Mouse (Mus musculus): ENCODE results near the gene Prickle2.

The Prickle2 gene

GRCm38 (mm10) chr6:92441205-92441604, 264.8 kb downstream of the Prickle2 start:
- WGBS: 69% methylated on average over 3 of the region's 3 CpGs

- WGBS: 82% methylated on average over 3 of the region's 3 CpGs
Observed at GRCm38 (mm10) chr6:92440251-92440650, 265.7 kb downstream of the Prickle2 start.

- 77% methylated on average over 5 of the region's 5 CpGs for WGBS
Observed at GRCm38 (mm10) chr6:92432146-92432545, 273.8 kb downstream of the Prickle2 start.

- 47% methylated on average over 7 of the region's 7 CpGs for WGBS
Observed at GRCm38 (mm10) chr6:92427406-92428171, 278.4 kb downstream of the Prickle2 start.

- 52% methylated on average over 8 of the region's 8 CpGs for WGBS
Observed at GRCm38 (mm10) chr6:92425901-92426300, 280.1 kb downstream of the Prickle2 start.

GRCm38 (mm10) chr6:92425476-92425875, 280.5 kb downstream of the Prickle2 start:
- WGBS: 61% methylated on average over 7 of the region's 7 CpGs

- WGBS: 49% methylated on average over 3 of the region's 3 CpGs
Observed at GRCm38 (mm10) chr6:92424991-92425390, 281.0 kb downstream of the Prickle2 start.

- 41% methylated on average over 11 of the region's 11 CpGs for WGBS
Observed at GRCm38 (mm10) chr6:92422286-92422685, 283.7 kb downstream of the Prickle2 start.

GRCm38 (mm10) chr6:92420106-92420505, 285.8 kb downstream of the Prickle2 start:
- 67% methylated on average over 12 of the region's 12 CpGs for whole genome bisulfite sequencing

GRCm38 (mm10) chr6:92415405-92415755, 290.6 kb downstream of the Prickle2 start:
- WGBS: 66% methylated on average over 7 of the region's 7 CpGs

- 25% methylated on average over 8 of the region's 8 CpGs for WGBS
Observed at GRCm38 (mm10) chr6:92414478-92415404, 291.2 kb downstream of the Prickle2 start.

GRCm38 (mm10) chr6:92413982-92414381, 292.0 kb downstream of the Prickle2 start:
- WGBS: 12% methylated on average over 1 of the region's 1 CpGs

- WGBS: 42% methylated on average over 3 of the region's 3 CpGs
Observed at GRCm38 (mm10) chr6:92409788-92410187, 296.2 kb downstream of the Prickle2 start.

GRCm38 (mm10) chr6:92407259-92407658, 298.7 kb downstream of the Prickle2 start:
- 54% methylated on average over 5 of the region's 5 CpGs for WGBS

- 12% methylated on average over 8 of the region's 8 CpGs for WGBS
Observed at GRCm38 (mm10) chr6:92405571-92405970, 300.4 kb downstream of the Prickle2 start.

- WGBS: 49% methylated on average over 6 of the region's 6 CpGs
Observed at GRCm38 (mm10) chr6:92397876-92398275, 308.1 kb downstream of the Prickle2 start.

GRCm38 (mm10) chr6:92395556-92395955, 310.4 kb downstream of the Prickle2 start:
- 36% methylated on average over 4 of the region's 4 CpGs for WGBS

- 43% methylated on average over 1 of the region's 1 CpGs for WGBS
Observed at GRCm38 (mm10) chr6:92395143-92395542, 310.8 kb downstream of the Prickle2 start.

GRCm38 (mm10) chr6:92394628-92395027, 311.3 kb downstream of the Prickle2 start:
- 39% methylated on average over 5 of the region's 5 CpGs for WGBS

GRCm38 (mm10) chr6:92390321-92390720, 315.6 kb downstream of the Prickle2 start:
- WGBS: 29% methylated on average over 4 of the region's 4 CpGs

- WGBS: 80% methylated on average over 5 of the region's 5 CpGs
Observed at GRCm38 (mm10) chr6:92388681-92389080, 317.3 kb downstream of the Prickle2 start.

- 49% methylated on average over 14 of the region's 14 CpGs for WGBS
Observed at GRCm38 (mm10) chr6:92383196-92383782, 322.7 kb downstream of the Prickle2 start.

Measured in cerebral cortex, adult 2 months (tissue).